Mouse (Mus musculus): Measurements from ENCODE around the gene Calb2. TPM values are rescaled to one million over a fixed set of nuclear protein-coding genes. Genes with fewer than 3 reads are reported as not detected.

Gene Calb2
- total RNA-seq (2023), result not detected

GRCm38 (mm10) chr8:110168046-110168445 is at the start of gene Calb2:
TSS of gene Calb2 (minus strand) at chr8:110168210.

GRCm38 (mm10) chr8:110215365-110215764 is 47.4 kb upstream of the Calb2 start, which contains the start of gene Cmtr2:
TSS of gene Cmtr2 (plus strand) at chr8:110215665.

GRCm38 (mm10) chr8:110102653-110103052 is 65.4 kb downstream of the Calb2 start, which contains the start of gene Gm17720:
TSS of gene Gm17720 (minus strand) at chr8:110102753.

DNA sequence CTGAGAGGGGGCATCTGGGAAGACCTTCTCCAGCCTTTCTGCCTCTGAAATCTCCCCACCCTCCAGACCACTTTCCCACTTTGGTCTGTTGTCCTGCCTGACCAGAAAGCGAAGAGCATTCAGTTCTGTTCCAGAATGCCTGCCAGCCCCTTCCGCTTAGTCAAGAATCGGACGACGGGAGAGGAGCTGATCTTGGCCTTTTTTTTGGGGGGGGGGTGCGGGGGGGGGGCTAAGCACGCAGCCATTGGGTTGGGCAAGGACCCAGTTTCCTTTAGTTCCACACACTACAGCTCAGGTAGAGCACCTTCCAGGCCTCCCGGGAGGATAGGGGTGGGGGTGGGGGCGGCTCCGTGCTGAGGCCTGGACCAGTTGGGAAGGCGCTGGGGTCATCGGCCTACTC is 67.1 kb downstream of the Calb2 start, which contains the start of gene Gm21964:
Gene Gm21964, plus strand, starts transcription at position 301 of the 400 bp plus-strand sequence.

Other genes with a start within 250 kb of the Calb2 start
- gene Marveld3, start 206.0 kb downstream of the Calb2 start, total RNA-seq (2023), result not detected
- gene Tat, start 177.8 kb downstream of the Calb2 start, total RNA-seq (2023), result not detected
- not detected for gene Chst4, start 128.5 kb downstream of the Calb2 start, total RNA-seq (2023)
- 2.8 TPM for gene Zfp612, start 88.5 kb downstream of the Calb2 start, total RNA-seq (2023)
- not detected for gene Gm21964, start 67.0 kb downstream of the Calb2 start, total RNA-seq (2023)
- gene Gm17720, start 65.5 kb downstream of the Calb2 start, total RNA-seq (2023), result not detected
- 7.3 TPM for gene Cmtr2, start 47.5 kb upstream of the Calb2 start, total RNA-seq (2023)
- not detected for gene Hydin, start 98.8 kb upstream of the Calb2 start, total RNA-seq (2023)

All from CD8-positive naive resting alpha-beta T cell, adult 57 days (primary cell).